Mouse (Mus musculus) CH12.LX (cell line): ENCODE measurements at regions not wholly inside any gene's neighbourhood (a gene's known extent, or its start where the extent isn't known, plus 50 kb on each side); places are given as distances from the start of the nearest gene placed in this dataset.

Source experiments
- DNase-seq: peaks from one replicate; pipeline ENCODE4 v3.0.0-alpha.2; 2013; ENCODE audit errors: extremely low read depth
- H3K27ac ChIP-seq: 2 replicates; pipeline ENCODE4 v1.5.1; 2012; ENCODE audit warnings: low read depth, mild to moderate bottlenecking, control low read depth, moderate library complexity; ENCODE audit not compliant: insufficient read depth
- H3K27me3 ChIP-seq: replicated peaks from 2 replicates; pipeline ENCODE3; 2012; ENCODE audit warnings: inconsistent platforms
- H3K36me3 ChIP-seq, 2 experiments: replicated peaks in 1 of 2; 2 replicates each; pipeline versions ENCODE3 to v1.6.1; 2012; ENCODE audit warnings: inconsistent platforms in 1 of 2, low read length in 1 of 2, mild to moderate bottlenecking in 1 of 2, mixed read lengths in 1 of 2, moderate library complexity in 1 of 2; ENCODE audit not compliant: control insufficient read depth in 1 of 2, insufficient read depth in 1 of 2
- H3K4me1 ChIP-seq, 2 experiments: 2 replicates each; pipeline ENCODE4 v1.6.1; 2012; ENCODE audit warnings: inconsistent platforms in 1 of 2, moderate library complexity in 1 of 2; ENCODE audit not compliant: insufficient read depth in 2 of 2, control insufficient read depth in 1 of 2
- H3K4me2 ChIP-seq: 2 replicates; pipeline ENCODE4 v1.6.1; 2012; ENCODE audit warnings: low read depth, mild to moderate bottlenecking, control low read depth; ENCODE audit not compliant: poor library complexity, insufficient read depth, severe bottlenecking
- H3K4me3 ChIP-seq, 3 experiments: fragments of 150-350 bp in 1 of 3; sonication (generic) in 1 of 3; replicated peaks in 1 of 3; 2 replicates each; pipeline versions ENCODE3 to v1.5.1; 2011 to 2012; ENCODE audit warnings: low read depth in 2 of 3, low read length in 2 of 3, mild to moderate bottlenecking in 2 of 3, moderate library complexity in 2 of 3, control low read depth in 1 of 3, improper control_type of control experiment in 1 of 3, inconsistent platforms in 1 of 3, mixed read lengths in 1 of 3; ENCODE audit not compliant: poor library complexity in 1 of 3
- H3K79me2 ChIP-seq: replicated peaks from 2 replicates; pipeline ENCODE4 v1.6.1; 2012; ENCODE audit warnings: mild to moderate bottlenecking, moderate library complexity; ENCODE audit not compliant: control insufficient read depth, poor library complexity, insufficient read depth, severe bottlenecking; ENCODE audit errors: extremely low read depth
- H3K9ac ChIP-seq: 2 replicates; pipeline ENCODE4 v1.6.1; 2012; ENCODE audit warnings: low read depth, mild to moderate bottlenecking, control low read depth, moderate library complexity; ENCODE audit not compliant: insufficient read depth
- H3K9me3 ChIP-seq: replicated peaks from 2 replicates; pipeline ENCODE3; 2012; ENCODE audit warnings: low read length, inconsistent platforms, mixed read lengths
- BHLHE40 ChIP-seq: IDR thresholded peaks from 2 replicates; pipeline ENCODE4 v1.6.1; 2011; ENCODE audit warnings: mild to moderate bottlenecking, low read depth, low read length, improper control_type of control experiment
- CHD1 ChIP-seq: IDR thresholded peaks from 2 replicates; pipeline ENCODE4 v1.6.1; 2012; ENCODE audit warnings: low read depth, low read length, improper control_type of control experiment, inconsistent platforms
- CHD2 ChIP-seq: IDR thresholded peaks from 2 replicates; pipeline ENCODE4 v1.6.1; 2011; ENCODE audit warnings: low read length, improper control_type of control experiment
- CTCF ChIP-seq, 2 experiments: IDR thresholded peaks in 1 of 2; conservative IDR thresholded peaks in 1 of 2; 2 replicates each; pipeline ENCODE4 v1.5.1; 2011 to 2012; ENCODE audit warnings: low read depth in 2 of 2, low read length in 2 of 2, improper control_type of control experiment in 1 of 2, inconsistent platforms in 1 of 2, mild to moderate bottlenecking in 1 of 2, moderate library complexity in 1 of 2
- GABPA ChIP-seq: IDR thresholded peaks from 2 replicates; pipeline ENCODE4 v1.6.1; 2012; ENCODE audit warnings: low read depth, low read length, improper control_type of control experiment, inconsistent platforms; ENCODE audit not compliant: insufficient replicate concordance
- JUND ChIP-seq: conservative IDR thresholded peaks from 2 replicates; pipeline ENCODE4 v1.6.1; 2011; ENCODE audit warnings: low read depth, low read length, improper control_type of control experiment
- MAFK ChIP-seq: IDR thresholded peaks from 2 replicates; pipeline ENCODE4 v1.6.1; 2011; ENCODE audit warnings: low read length, improper control_type of control experiment; ENCODE audit not compliant: insufficient replicate concordance
- MAX ChIP-seq: IDR thresholded peaks from 2 replicates; pipeline ENCODE4 v1.6.1; 2011; ENCODE audit warnings: low read length, improper control_type of control experiment
- MAZ ChIP-seq: IDR thresholded peaks from 2 replicates; pipeline ENCODE4 v1.6.1; 2012; ENCODE audit warnings: low read depth, mild to moderate bottlenecking, inconsistent platforms, low read length, improper control_type of control experiment, moderate library complexity
- NRF1 ChIP-seq: IDR thresholded peaks from 2 replicates; pipeline ENCODE4 v1.6.1; 2014; ENCODE audit warnings: low read depth, mild to moderate bottlenecking, inconsistent platforms, low read length, improper control_type of control experiment, moderate library complexity
- PAX5 ChIP-seq: IDR thresholded peaks from 2 replicates; pipeline ENCODE4 v1.6.1; 2012; ENCODE audit warnings: low read length, inconsistent platforms, mixed read lengths
- POLR2AphosphoS2 ChIP-seq: IDR thresholded peaks from 2 replicates; pipeline ENCODE4 v1.6.1; 2011; ENCODE audit warnings: low read depth, low read length, improper control_type of control experiment
- RAD21 ChIP-seq: IDR thresholded peaks from 2 replicates; pipeline ENCODE4 v1.6.1; 2011; ENCODE audit warnings: low read depth, mild to moderate bottlenecking, low read length, improper control_type of control experiment, moderate library complexity
- SMC3 ChIP-seq: IDR thresholded peaks from 2 replicates; pipeline ENCODE4 v1.6.1; 2011; ENCODE audit warnings: low read depth, low read length, improper control_type of control experiment
- TBP ChIP-seq: conservative IDR thresholded peaks from 2 replicates; pipeline ENCODE4 v1.6.1; 2011; ENCODE audit warnings: low read depth, low read length, improper control_type of control experiment
- UBTF ChIP-seq: IDR thresholded peaks from 2 replicates; pipeline ENCODE4 v1.6.1; 2012; ENCODE audit warnings: low read depth, mild to moderate bottlenecking, inconsistent platforms, low read length, improper control_type of control experiment, moderate library complexity
- USF1 ChIP-seq: IDR thresholded peaks from 2 replicates; pipeline ENCODE4 v1.6.1; 2014; ENCODE audit warnings: low read depth, mild to moderate bottlenecking, inconsistent platforms, low read length, improper control_type of control experiment
- USF2 ChIP-seq: conservative IDR thresholded peaks from 2 replicates; pipeline ENCODE4 v1.6.1; 2011; ENCODE audit warnings: low read depth, low read length, improper control_type of control experiment
- ZC3H11A ChIP-seq: IDR thresholded peaks from 2 replicates; pipeline ENCODE4 v1.6.1; 2012; ENCODE audit warnings: low read depth, mild to moderate bottlenecking, inconsistent platforms, low read length, improper control_type of control experiment
- ZMIZ1 ChIP-seq: IDR thresholded peaks from 2 replicates; pipeline ENCODE4 v1.6.1; 2012; ENCODE audit warnings: low read depth, mild to moderate bottlenecking, inconsistent platforms, low read length, improper control_type of control experiment
- dilution Hi-C: fragments of 300-500 bp; cut with MboI; formaldehyde crosslinking; loops from 2 replicates; pipeline ENCODE4 v1.14.3; 2020; ENCODE audit warnings: low sequenced_read_pairs; ENCODE audit not compliant: extremely low pct_unique_long_range_greater_than_20kb, extremely low pct_ligation_motif_present
- in situ Hi-C: fragments of 300-500 bp; cut with MboI; formaldehyde crosslinking; loops from 3 replicates; pipeline ENCODE4 v1.14.3; 2019; ENCODE audit warnings: low sequenced_read_pairs, low pct_ligation_motif_present, low pct_unique_long_range_greater_than_20kb, mixed read lengths

- Histone ChIP-seq H3K36me3 (no peaks in the 10 kb centered on the region), H3K9me3 (no peaks in the 10 kb centered on the region), H3K9ac (no peak overlapping the region), H3K4me2 (no peak overlapping the region), H3K4me3 (no peak overlapping the region), H3K79me2 (no peaks in the 10 kb centered on the region), H3K27ac (no peak overlapping the region), H3K27me3 (no peaks in the 10 kb centered on the region), H3K4me1 (no peaks in the 10 kb centered on the region)
- in situ Hi-C loops = no loop called here
- DNase-seq = no peak
- dilution Hi-C loops = no loop called here
- TF ChIP-seq ZC3H11A (no peak), PAX5 (no peak), POLR2AphosphoS2 (no peak), BHLHE40 (no peak), GABPA (no peak), CHD2 (no peak)
These were observed 400.3 kb downstream of the Fut8 start for GRCm38 (mm10) chr12:77638266-77638665.

DNA sequence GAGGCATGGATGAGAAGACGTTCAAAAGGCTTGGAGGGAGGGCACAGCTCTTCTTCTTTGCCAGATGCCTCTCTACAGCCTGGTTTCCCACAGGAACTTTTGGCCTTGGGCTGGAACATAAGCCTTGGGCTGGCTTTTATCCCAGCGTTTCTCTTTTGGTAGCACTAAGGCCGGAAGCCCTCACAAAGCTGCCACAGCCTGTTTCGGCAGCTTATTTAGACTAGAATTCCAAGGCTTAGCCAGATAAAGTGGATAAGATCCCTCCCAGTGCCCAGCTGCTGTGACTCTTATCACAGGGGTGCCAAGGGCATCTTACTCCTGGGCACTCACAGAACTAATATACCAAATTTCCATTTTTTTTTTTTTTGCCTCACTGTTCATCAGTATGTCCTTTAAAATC is 404.4 kb downstream of the Fut8 start:
- Histone ChIP-seq H3K27ac (no peak overlapping the region), H3K9me3 (no peaks in the 10 kb centered on the region), H3K4me2 (no peak overlapping the region), H3K9ac (no peak overlapping the region), H3K4me1 (no peaks in the 10 kb centered on the region), H3K79me2 (no peaks in the 10 kb centered on the region), H3K27me3 (no peaks in the 10 kb centered on the region), H3K36me3 (no peaks in the 10 kb centered on the region), H3K4me3 (no peak overlapping the region)
- dilution Hi-C loops (no loop called here), in situ Hi-C loops (no loop called here)
- DNase-seq = no peak
- no peak for TF ChIP-seq USF1
- no peak for TF ChIP-seq CTCF (conservative IDR thresholded peaks at IDR 0.05 in 1 of 2, IDR thresholded peaks at IDR 0.05 in 1 of 2; ENCODE audit: low read depth in 2 of 2, low read length in 2 of 2)
- TF ChIP-seq ZMIZ1 = no peak
- no peak for TF ChIP-seq PAX5

DNA sequence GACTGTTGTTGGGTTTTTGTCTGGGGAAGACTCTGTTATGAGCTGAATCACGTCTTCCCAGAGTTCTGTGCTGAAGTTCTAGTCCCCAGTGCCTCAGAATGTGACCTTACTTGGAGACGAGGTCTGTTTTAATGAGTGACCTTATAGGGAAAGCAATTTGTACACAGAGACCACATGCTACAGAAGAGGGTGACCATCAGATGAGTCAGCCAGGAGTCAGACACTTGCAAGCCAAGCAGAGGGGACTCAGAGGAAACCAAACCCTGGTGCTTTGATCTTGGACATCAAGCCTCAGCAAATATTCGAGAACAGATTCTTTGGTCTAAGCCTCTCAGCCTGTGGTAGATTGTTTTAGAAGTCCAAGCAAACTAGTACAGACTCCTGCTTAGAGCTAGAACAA is 409.9 kb downstream of the Fut8 start:
- H3K4me1 ChIP-seq = no peaks in the 10 kb centered on the region
- H3K36me3 ChIP-seq = no peaks in the 10 kb centered on the region
- no peaks in the 10 kb centered on the region for H3K9me3 ChIP-seq
- no peaks in the 10 kb centered on the region for H3K79me2 ChIP-seq
- H3K4me3 ChIP-seq = no peak overlapping the region
- dilution Hi-C loops (no loop called here), in situ Hi-C loops (no loop called here)
- no peaks in the 10 kb centered on the region for H3K27me3 ChIP-seq
- DNase-seq = no peak
- no peak overlapping the region for H3K27ac ChIP-seq
- no peak overlapping the region for H3K9ac ChIP-seq
- H3K4me2 ChIP-seq = no peak overlapping the region
- TF ChIP-seq CHD1 = no peak
- TF ChIP-seq MAFK = no peak
- TF ChIP-seq JUND = no peak
- TF ChIP-seq POLR2AphosphoS2 = no peak
- no peak for TF ChIP-seq UBTF
- no peak for TF ChIP-seq TBP
- TF ChIP-seq ZC3H11A = no peak
- no peak for TF ChIP-seq MAX
- TF ChIP-seq RAD21 = no peak
- TF ChIP-seq NRF1 = no peak
- no peak for TF ChIP-seq MAZ
- TF ChIP-seq USF2 = no peak
- TF ChIP-seq GABPA = no peak
- TF ChIP-seq SMC3 = no peak
